Mouse (Mus musculus) cerebellum, adult 2 months (tissue): Measurements from ENCODE around the gene Ccna1.

ENCODE experiments used
- CTCF ChIP-seq: fragments of 200-500 bp; IDR thresholded peaks from 2 replicates; pipeline ENCODE4 v1.5.1; 2011; ENCODE audit warnings: low read depth, mild to moderate bottlenecking, control low read depth, low read length, moderate library complexity, borderline replicate concordance; ENCODE audit not compliant: insufficient read depth
- POLR2A ChIP-seq: fragments of 200-500 bp; IDR thresholded peaks from 2 replicates; pipeline ENCODE4 v1.6.1; 2011; ENCODE audit warnings: low read length, control low read depth, borderline replicate concordance; ENCODE audit not compliant: insufficient read depth

DNA sequence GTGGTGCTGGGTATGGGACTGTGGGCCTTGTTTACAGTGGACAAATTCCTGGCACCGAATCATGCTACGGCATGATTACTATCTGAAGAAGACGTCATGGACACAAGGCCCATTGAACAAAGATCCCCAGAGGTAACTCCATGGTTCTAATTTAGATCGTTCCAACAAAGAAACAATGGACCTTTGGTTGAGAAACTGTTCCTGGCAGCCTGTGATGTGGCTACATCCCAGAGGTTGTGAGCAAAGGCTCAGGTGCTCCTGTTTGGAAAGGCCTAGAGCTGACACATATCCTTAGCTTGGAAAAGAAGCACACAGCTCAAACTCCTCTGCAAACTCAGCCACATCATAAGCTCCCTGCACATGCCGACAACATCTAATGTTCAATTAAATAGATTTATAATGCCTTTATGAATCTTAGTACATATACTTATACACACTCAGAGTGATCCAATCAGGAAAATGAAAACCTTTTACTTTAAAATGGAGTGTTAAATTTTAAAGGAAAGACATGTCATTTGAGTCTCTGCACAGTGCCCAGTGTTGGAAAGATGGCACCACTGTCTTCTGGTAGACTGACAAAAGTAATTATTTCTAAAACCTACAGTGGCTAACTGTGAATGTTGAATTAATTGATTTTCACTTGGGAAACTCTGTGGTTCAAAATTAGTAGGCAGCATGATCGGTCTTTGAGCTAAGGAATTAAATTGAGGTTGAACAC, 19.4 kb upstream of the Ccna1 start:
- no peak for TF ChIP-seq CTCF
- TF ChIP-seq POLR2A = no peak
